32 mouse cellular contexts compared by ENCODE assay signal in genomic region chrX:35891534-35892125, GRCm38 (mm10). TPM values are rescaled to one million over a fixed set of nuclear protein-coding genes. Genes with fewer than 3 reads are reported as not detected.
DNase-seq lines count a peak whose midpoint lies in the region; ATAC-seq lines count a peak whose summit lies in the region.
"Had no signal": no experiment of that assay in that cellular context is flagged by ENCODE, and none has a peak within 500 bp of the region (broad histone marks: within the 10 kb centered on the region; RNA-seq: fewer than 3 reads in every experiment).

No protein-coding gene starts in this region.

- no peaks in the 10 kb centered on the region for H3K9me3 ChIP-seq in stomach, embryonic 16.5 days (replicated peaks; ENCODE audit: control insufficient read depth, low read length)
- H3K9me3 ChIP-seq: embryonic facial prominence, embryonic 12.5 days; forebrain, embryonic 10.5 days; forebrain, embryonic 15.5 days; hindbrain, embryonic 12.5 days; limb, embryonic 12.5 days; liver, embryonic 13.5 days; megakaryocyte, embryonic 14.5 days; midbrain, embryonic 13.5 days had no signal

- ATAC-seq in stomach, embryonic 16.5 days (ENCODE audit: insufficient read depth, low FRiP score), result no peak
- ATAC-seq in megakaryocyte-erythroid progenitor cell, adult 5-6 weeks (replicated peaks; ENCODE audit: low FRiP score, low TSS enrichment, poor library complexity, severe bottlenecking), result no peak
- ATAC-seq: forebrain, embryonic 15.5 days; hindbrain, postnatal 0 days; intestine, postnatal 0 days; lung, postnatal 0 days; midbrain, embryonic 13.5 days had no signal

- H3K9ac ChIP-seq in stomach, embryonic 16.5 days (ENCODE audit: low read length), result no peak overlapping the region
- H3K9ac ChIP-seq: embryonic facial prominence, embryonic 12.5 days; forebrain, embryonic 15.5 days; hindbrain, embryonic 12.5 days; limb, embryonic 12.5 days; liver, embryonic 13.5 days; midbrain, embryonic 13.5 days had no signal

- no peaks in the 10 kb centered on the region for H3K4me1 ChIP-seq in stomach, embryonic 16.5 days (ENCODE audit: control insufficient read depth, insufficient read depth, low read length)
- H3K4me1 ChIP-seq: embryonic facial prominence, embryonic 12.5 days; hindbrain, embryonic 12.5 days; limb, embryonic 12.5 days; liver, embryonic 13.5 days had no signal

- WGBS in stomach, embryonic 16.5 days, result 61% methylated on average over 5 of the region's 5 CpGs

- H3K27ac ChIP-seq in stomach, embryonic 16.5 days (ENCODE audit: low read length), result no peak overlapping the region
- H3K27ac ChIP-seq: embryonic facial prominence, embryonic 12.5 days; forebrain, embryonic 10.5 days; forebrain, embryonic 15.5 days; gastrocnemius, adult 2 months; hindbrain, embryonic 12.5 days; hindbrain, postnatal 0 days; limb, embryonic 12.5 days; liver, embryonic 13.5 days; midbrain, embryonic 13.5 days had no signal

- peak; percentile 35 for DNase-seq in 416B (ENCODE audit: low read depth)
- DNase-seq in CD4-positive helper T cell, adult 2 months (ENCODE audit: low read depth, low spot score), result peak; percentile 52
- DNase-seq in induced T-regulatory cell, adult 2 months (ENCODE audit: low read depth), result peak; percentile 54
- DNase-seq in cerebellum, postnatal 25 days, result no peak
- DNase-seq: adrenal gland, adult 2 months; adrenal gland, postnatal 36 days; cerebellum, adult 2 months; cerebellum, postnatal 36 days; gastrocnemius, adult 2 months; gastrocnemius, postnatal 36 days; heart, postnatal 36 days; kidney, adult 9 months; kidney, postnatal 10 days; liver, embryonic 13.5 days; lung, adult 18-20 months; lung, postnatal 4 days; right cerebral cortex, adult 18-20 months; right cerebral cortex, postnatal 4 days; thymus, postnatal 25 days had no signal

- H3K4me2 ChIP-seq in stomach, embryonic 16.5 days (ENCODE audit: low read depth, low read length), result peak overlapping the region; percentile 24; the same call in 1 of the 2 replicates
- H3K4me2 ChIP-seq: embryonic facial prominence, embryonic 12.5 days; heart, embryonic 11.5 days; hindbrain, embryonic 12.5 days; limb, embryonic 12.5 days; liver, embryonic 13.5 days had no signal

- no peaks in the 10 kb centered on the region for H3K27me3 ChIP-seq in stomach, embryonic 16.5 days (ENCODE audit: control insufficient read depth, insufficient read depth, low read length)
- H3K27me3 ChIP-seq: embryonic facial prominence, embryonic 12.5 days; forebrain, embryonic 15.5 days; hindbrain, embryonic 12.5 days; limb, embryonic 12.5 days; midbrain, embryonic 13.5 days had no signal

- H3K4me3 ChIP-seq in stomach, embryonic 16.5 days (replicated peaks; ENCODE audit: low read length), result no peak overlapping the region
- H3K4me3 ChIP-seq: embryonic facial prominence, embryonic 12.5 days; forebrain, embryonic 10.5 days; forebrain, embryonic 15.5 days; gastrocnemius, adult 2 months; hindbrain, embryonic 12.5 days; limb, embryonic 12.5 days; liver, embryonic 13.5 days; megakaryocyte, embryonic 14.5 days; midbrain, embryonic 13.5 days had no signal

- no peaks in the 10 kb centered on the region for H3K36me3 ChIP-seq in stomach, embryonic 16.5 days (ENCODE audit: control insufficient read depth, insufficient read depth, low read length)
- H3K36me3 ChIP-seq: embryonic facial prominence, embryonic 12.5 days; forebrain, embryonic 10.5 days; forebrain, embryonic 15.5 days; hindbrain, embryonic 12.5 days; limb, embryonic 12.5 days; liver, embryonic 13.5 days; midbrain, embryonic 13.5 days had no signal

RNA-seq across cellular contexts. Expression of gene Dock11, which starts 3.0 kb away (rescaled TPM):
- 20.2 and 20.7 TPM in 2 replicates for polyA plus RNA-seq in stomach, embryonic 16.5 days (2015; fragmentation: Nextera tagmentation; extraction: Ambion mirVana)
- total RNA-seq in megakaryocyte-erythroid progenitor cell, adult 5-6 weeks (2014; fragmentation: Nextera tagmentation), result 25.2 and 35.5 TPM in 2 replicates
- total RNA-seq in megakaryocyte-erythroid progenitor cell, adult 5-6 weeks (2017), result 53.4 and 92.5 TPM in 2 replicates

Comparison
In these comparisons a context has a peak if more than half of its experiments do, and no peak if none do; other contexts are left out.
1. DNase-seq: peak in 416B (single experiment), CD4-positive helper T cell, adult 2 months (single experiment) and induced T-regulatory cell, adult 2 months (single experiment); none in cerebellum, postnatal 25 days (0 of 2).